Mouse (Mus musculus) cerebellum, adult 11 months (tissue): ENCODE data around the gene Adgre4.
A peak's percentile ranks its signal among the peaks of the same experiment; 100 is the strongest.
"Not testable (repeated sequence)": the region's sequence is repeated elsewhere in the genome, so short reads cannot be mapped to it uniquely, and the experiment has no call there.

Experiments
- DNase-seq: peaks from one replicate; pipeline ENCODE4 v3.0.0; 2022

The Adgre4 gene

GRCm38 (mm10) chr17:55749786-55750185 lies at the start of gene Adgre4:
Adgre4 (plus strand) TSS chr17:55749984.
- DNase-seq = no peak

DNA sequence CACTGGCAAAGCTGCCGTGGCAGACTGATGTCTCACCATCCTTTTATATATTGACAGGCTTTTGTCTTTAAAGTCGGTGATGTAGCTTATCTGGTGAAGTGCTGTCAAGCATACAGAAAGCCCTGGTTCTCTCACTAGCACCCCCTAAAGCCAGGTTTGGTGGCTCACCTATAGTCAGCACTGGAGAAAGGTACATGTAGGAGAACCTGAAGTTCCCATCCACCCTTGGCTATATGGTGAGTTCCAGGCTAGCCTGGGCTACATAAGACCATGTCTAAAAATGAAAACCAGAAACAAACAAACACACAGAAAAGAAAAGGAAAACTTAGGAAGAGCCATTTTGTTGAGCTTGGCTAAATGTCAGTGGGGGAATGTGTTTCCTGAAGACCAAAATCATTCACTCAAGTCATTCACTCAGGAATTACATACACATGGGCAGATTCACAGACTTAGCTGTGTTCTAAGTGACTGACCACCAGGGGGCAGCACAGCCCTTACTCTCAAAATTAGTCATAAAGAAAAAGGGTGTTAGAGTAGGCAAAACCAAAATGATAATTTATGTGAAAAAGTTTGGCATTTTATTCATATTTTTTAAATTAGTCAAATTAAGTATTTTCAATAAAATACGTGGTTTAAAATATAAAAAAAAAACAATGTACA lies 47.5 kb upstream of the Adgre4 start:
- DNase-seq = peak; percentile 47

DNA sequence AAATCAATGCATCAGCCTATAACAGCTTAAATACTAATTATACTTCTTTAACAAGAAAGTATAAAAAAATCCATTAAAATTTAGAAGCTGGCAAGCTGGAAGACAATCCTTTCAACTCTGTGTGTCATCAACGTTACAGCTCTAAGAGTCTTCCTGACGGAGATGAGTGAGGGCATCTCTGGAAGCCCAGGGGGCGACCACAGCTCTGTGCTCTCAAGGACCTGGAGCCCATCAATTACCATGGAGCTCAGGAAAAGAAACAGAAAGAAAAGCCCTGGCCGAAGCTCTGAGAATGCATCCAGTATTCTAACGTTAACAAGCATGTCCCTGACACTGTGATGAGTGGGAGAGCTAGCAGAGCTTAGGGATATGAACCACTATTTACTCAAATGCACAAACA lies 46.9 kb upstream of the Adgre4 start:
- DNase-seq = no peak

GRCm38 (mm10) chr17:55711984-55712811 lies 37.6 kb upstream of the Adgre4 start, which contains the start of gene Pot1b:
Pot1b (minus strand) TSS chr17:55712628.
- peak; percentile 91 for DNase-seq

GRCm38 (mm10) chr17:55721270-55721669 lies 28.5 kb upstream of the Adgre4 start:
- DNase-seq = no peak

DNA sequence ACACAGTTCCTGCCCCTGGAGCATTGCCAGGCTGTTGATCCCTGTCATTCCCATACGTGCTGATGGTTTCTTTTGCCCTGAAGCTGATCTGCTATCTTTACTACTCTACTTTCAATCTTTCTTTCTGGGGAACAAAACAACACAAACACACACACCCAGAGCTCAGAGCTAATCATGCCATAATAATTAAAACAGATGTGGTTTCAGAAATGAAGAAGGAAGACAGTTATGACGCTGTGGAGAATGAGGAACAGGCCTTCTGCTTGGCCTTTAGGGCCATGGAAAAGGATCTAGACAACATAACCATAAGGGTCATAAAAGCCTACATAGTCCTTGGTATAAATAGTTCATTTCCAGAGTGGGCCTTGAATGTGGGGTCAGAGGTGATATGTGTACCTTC lies 27.5 kb upstream of the Adgre4 start:
- no peak for DNase-seq

DNA sequence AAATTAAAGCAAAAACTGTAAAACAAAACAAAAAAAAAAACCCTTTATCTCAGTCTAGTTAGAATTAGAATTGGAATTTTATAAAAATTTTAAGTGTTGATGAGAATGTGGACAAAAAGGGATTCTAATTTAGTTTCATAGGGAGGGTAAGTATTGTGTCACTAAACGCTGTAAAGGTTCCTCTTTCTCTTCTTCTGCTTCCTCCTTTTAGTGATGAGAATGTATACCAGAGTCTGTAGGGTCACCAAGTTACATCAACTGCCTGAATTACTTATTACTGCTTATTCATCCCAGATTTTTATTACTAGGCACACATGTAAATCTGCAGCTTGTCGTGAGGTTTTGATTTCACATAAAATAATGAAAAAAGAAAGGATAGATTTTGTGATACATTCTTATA lies 23.6 kb upstream of the Adgre4 start:
- no peak for DNase-seq

GRCm38 (mm10) chr17:55736675-55737074 lies 13.1 kb upstream of the Adgre4 start:
- no peak for DNase-seq

DNA sequence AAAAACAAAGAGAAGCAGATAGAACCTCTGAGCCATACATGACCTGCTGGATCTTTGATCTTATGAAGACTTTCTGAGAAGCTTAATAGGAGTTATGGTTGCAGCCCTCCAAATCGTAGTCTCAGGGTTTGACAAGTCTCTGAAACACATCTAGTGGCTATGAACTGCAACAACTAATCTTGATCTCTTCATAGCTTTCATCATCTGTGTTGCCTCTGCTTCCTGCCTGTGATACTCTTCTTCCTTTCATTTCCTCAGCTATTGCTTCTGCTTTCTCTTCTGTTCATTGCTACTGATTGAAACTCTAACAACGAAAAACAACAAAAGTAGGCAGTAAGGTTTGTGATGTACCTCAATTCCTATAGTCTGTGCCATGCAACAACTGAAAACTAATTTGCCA lies 1.4 kb downstream of the Adgre4 start:
- no peak for DNase-seq

- DNase-seq = no peak
Measured at GRCm38 (mm10) chr17:55813642-55814041, 63.9 kb downstream of the Adgre4 start.

DNA sequence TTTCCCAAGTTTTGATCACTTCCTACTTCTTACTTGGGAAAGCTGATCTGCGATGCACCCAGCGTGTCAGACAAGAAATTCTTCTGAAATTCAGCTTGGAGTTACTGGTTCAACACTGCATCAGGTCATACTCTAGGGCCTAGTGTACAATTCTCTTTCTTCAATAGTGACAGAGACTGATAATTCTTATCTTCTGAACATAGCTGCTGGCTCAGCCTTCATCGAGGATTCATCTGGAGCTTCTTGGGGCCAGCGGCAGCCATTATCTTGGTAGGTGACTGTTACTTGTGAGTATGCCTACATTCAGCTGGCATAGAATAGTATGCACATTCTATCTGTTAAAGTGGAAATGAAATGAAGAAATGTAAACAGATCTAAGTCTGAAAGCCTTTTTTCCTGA lies 67.1 kb downstream of the Adgre4 start:
- DNase-seq = no peak

- no peak for DNase-seq
Measured at GRCm38 (mm10) chr17:55821566-55821965, 71.8 kb downstream of the Adgre4 start.

GRCm38 (mm10) chr17:55843067-55843466 lies 93.3 kb downstream of the Adgre4 start:
- no peak for DNase-seq

DNA sequence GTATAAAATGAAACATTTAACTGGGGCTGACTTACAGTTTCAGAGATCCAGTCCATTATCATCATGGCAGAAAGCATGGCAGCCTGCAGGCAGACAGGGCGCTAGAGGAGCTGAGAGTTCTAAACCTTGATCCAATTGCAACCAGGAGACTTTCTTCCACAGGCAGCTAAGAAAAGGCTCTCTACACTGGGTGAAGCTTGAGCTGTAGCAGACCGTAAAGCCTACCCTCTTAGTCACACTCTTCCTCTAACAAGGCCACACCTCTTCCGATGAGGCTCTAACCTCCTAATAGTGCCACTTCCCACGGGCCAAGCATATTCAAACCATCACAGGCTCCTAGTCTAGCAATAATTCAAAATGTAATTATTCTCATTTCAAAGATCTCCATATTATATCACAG lies 127.4 kb downstream of the Adgre4 start:
- DNase-seq = no peak

- DNase-seq = not testable (repeated sequence)
Measured at GRCm38 (mm10) chr17:55878282-55878635, 128.5 kb downstream of the Adgre4 start.

GRCm38 (mm10) chr17:55878636-55879369 lies 129.0 kb downstream of the Adgre4 start, which contains the start of gene Zfp119a:
Zfp119a (minus strand) TSS chr17:55878930.
- DNase-seq = peak; percentile 80

DNA sequence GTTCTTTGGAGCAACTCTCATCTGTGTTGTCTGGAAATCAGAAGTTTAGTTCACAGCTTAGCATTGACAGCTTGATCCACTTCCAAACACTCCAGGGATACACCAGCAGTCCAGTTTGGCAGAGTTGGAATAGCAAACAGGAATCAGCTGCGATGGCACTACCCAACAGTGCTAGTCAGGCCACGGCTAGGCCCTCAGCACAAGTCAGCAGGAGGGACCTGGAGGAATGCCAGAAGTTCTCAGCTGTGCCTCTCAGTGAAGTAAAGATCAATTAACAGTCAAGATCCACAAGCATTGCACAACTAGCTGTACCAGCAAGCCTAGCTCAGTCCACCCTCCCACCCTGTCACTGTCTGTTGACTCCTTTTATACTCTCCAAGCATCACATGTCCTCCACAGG lies 133.8 kb downstream of the Adgre4 start:
- DNase-seq = no peak

- DNase-seq = no peak
Measured at GRCm38 (mm10) chr17:55884912-55885311, 135.1 kb downstream of the Adgre4 start.

DNA sequence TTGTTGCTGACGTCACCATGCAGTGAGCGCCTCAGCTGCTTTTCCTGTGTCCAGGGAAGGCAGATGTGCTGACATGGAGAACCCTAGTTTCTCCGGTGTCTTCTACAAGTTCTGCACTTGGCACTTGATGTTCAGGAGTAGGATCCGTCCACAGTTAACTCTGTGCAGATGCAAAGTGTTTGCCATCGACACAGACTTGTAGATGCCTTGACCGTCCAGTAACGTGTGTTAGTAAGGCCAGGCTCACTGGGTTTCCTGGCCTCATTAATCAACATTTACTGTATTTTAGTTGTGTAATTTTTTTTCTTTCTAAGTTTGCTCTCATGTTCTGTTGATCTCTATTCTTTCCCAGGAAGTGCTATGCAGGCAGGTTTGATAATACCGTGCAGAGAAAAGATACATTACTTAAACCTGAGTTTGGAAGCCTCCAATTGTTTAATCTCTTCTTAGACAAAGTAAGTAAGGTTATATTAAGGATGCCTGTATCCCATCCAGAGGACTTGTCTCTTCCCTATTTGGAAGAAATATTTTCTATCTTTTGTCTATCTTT lies 142.7 kb downstream of the Adgre4 start:
- DNase-seq = not testable (repeated sequence)

DNA sequence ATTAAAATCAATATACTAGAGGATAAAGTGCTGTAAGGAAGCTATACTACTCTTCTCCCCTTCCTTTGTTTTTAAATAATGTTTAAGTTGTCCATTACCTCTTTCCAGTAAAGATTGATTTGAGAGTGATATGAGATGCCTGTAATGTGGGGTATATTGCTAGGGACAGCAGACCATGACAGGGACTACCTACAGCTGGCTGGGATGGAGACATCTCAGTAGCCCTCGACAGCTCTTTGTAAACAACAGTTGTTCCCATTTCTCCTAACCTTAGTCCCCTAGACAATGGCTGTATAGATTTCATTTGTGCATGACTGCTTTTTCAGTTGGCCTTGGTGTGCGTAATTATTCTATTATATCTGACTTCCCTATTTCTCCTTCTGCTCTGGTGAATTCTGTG lies 153.3 kb downstream of the Adgre4 start:
- no peak for DNase-seq
